Mouse (Mus musculus) liver, adult (tissue): ENCODE measurements around the gene Tmem120b.

ENCODE experiments used
- GATA4 ChIP-seq: IDR thresholded peaks from 2 replicates; pipeline ENCODE4 v1.6.1; 2014; ENCODE audit warnings: mild to moderate bottlenecking, low read length; ENCODE audit not compliant: insufficient replicate concordance

Tmem120b gene

DNA sequence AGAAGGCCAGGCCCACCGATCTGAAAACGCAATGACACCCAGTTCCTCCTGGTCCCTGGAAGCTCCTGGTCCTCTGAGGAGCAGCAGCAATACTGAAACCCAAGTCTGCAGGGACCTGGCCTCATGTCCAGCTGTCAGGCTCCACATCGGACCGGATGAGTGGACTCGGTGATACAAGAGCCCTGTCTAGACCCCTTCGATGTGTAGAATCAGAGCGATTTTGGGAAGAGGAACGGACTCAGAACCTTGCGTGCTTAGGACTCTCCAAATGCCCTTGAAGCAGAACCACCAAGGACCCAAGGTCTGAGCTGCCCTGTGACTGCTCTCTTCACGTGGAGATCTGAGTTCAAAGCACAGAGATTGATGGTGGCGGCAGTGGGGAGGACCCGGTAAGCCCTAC, at the start of gene Tmem120b:
Tmem120b (plus strand) TSS at position 301 of the 400 bp plus-strand sequence.
- no peak for TF ChIP-seq GATA4

DNA sequence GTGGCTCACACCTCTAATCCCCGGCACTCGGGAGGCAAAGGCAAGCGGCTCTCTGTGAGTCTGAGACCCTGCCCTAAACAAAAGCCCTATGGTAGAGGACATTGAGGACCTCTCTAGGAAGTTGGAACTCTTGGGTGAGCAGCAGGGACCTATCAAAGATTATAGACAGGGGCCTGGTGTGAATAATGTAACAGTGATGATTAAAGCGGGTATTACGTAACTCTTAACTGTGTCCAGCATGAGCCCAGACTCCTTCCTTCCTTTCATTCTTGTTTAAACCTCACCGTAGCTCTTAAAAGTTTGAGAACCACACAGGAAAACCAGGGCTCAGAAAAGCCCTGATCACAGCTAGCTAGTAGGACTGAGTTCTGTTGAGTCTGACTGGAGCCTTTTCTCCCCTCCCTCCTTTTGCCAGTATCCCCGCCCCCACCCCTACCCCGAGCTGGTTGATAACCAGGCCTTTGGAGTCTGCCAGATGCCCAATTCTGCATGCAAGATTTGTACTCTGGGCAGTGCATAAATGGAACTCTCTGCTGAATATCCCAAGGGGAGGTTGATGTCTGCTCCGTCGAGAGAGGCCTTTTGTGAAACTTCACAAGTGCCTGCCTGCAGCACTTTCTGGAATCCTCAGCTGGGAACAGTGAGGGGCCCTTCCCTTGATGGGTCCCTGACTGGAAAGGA, 48.7 kb upstream of the Tmem120b start:
- no peak for TF ChIP-seq GATA4

DNA sequence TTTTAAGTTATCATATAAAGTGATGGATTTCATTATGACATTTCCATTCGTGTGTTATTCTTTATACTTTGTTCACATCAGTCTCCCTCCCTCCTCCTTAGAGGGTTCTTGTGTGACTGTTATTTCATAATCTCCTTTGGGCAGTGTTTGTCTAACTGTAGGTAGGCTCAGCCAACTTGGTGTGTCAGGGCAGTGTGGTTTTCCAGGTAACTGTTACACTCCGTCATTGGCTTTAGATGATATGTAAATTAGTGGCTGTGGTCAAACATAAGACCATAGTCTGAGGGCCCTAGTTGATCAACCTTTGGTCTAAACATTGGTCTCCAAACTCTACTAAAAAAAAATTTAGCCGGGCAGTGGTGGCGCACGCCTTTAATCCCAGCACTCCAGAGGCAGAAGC, 47.8 kb upstream of the Tmem120b start:
- TF ChIP-seq GATA4, result no peak

DNA sequence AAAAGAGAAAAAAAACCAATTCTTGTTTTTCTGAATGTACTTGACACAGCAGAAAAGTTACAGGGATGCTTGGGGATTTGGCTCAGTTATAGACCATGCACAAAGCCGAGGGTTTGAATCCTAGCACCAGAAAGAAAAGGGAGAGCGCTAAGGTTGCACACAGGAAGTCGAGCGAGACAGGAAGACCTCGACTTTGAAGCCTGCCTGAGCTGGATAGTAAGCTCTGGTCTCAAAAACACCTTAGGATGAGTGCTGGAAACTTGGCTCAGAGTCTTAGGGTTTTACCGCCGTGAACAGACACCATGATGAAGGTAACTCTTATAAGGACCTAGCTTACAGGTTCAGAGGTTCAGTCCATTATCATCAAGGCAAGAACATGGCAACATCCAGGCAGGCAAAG, 46.8 kb upstream of the Tmem120b start:
- TF ChIP-seq GATA4, result no peak

DNA sequence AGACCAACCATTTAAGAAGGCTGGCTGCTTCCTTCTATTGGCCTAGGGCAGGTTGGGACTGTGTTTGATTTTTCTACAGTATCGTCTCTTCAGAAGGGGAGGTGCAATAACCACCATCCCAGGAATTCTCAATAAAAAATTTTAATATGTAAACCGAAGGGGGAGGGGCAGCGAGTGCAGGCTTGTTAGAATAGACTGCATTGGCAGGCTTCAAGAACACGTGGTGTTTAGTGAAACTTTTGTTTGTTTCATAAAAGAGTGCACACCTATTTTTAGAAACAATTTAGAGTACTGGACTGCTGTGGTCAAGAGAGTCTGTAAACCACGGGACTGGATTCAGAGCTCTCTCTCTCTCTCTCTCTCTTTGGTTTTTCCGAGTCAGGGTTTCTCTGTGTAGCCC, 45.2 kb upstream of the Tmem120b start:
- no peak for TF ChIP-seq GATA4

DNA sequence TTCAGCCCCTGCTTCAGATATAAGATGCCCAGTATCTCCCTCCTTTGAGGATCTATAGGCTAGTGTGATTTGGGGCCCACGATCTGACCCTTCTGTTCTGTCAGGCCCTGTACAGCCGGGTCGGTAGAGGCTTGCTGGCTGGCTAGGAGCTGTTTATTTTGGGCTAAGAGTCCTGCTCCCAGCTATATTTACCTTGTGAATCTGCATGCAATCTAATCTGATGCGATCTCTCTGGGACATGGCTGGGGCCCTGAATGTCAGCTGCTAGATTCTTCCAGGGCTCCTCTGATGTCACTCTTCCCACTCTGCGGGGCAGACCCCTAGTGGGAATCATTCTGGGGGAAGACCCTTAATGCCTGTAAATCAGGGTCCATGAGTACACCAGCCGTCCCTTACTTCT, 43.9 kb upstream of the Tmem120b start:
- TF ChIP-seq GATA4, result peak; percentile 80; the same call in 1 of the 2 replicates

- TF ChIP-seq GATA4, result no peak
Measured at GRCm38 (mm10) chr5:123024965-123025573, 43.1 kb upstream of the Tmem120b start.

DNA sequence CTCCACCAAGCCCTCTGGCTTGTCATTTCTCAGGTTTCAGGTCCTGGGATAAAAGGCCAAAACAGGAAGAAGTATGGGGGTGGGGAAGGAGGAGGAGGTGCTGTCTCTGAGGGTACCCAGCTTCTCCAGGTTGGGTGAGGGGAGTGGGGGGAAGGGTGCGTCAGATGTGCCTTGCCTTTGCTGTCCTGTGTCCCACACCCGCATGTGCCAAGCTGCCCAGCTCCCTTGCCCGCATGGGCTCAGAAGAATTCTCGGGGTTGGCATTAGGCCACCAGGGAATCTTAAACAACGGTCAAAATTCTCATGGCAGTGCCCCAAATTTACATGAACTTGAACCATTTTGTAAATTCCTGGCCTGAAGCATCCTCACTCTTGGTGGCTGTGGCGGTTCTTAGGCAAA, 41.8 kb upstream of the Tmem120b start:
- no peak for TF ChIP-seq GATA4

- no peak for TF ChIP-seq GATA4
Measured at GRCm38 (mm10) chr5:123027436-123027835, 40.8 kb upstream of the Tmem120b start.

- TF ChIP-seq GATA4, result no peak
Measured at GRCm38 (mm10) chr5:123029729-123030128, 38.5 kb upstream of the Tmem120b start.

GRCm38 (mm10) chr5:123031312-123031711, 36.9 kb upstream of the Tmem120b start:
- TF ChIP-seq GATA4, result no peak

GRCm38 (mm10) chr5:123033646-123034160, 34.5 kb upstream of the Tmem120b start:
- no peak for TF ChIP-seq GATA4

DNA sequence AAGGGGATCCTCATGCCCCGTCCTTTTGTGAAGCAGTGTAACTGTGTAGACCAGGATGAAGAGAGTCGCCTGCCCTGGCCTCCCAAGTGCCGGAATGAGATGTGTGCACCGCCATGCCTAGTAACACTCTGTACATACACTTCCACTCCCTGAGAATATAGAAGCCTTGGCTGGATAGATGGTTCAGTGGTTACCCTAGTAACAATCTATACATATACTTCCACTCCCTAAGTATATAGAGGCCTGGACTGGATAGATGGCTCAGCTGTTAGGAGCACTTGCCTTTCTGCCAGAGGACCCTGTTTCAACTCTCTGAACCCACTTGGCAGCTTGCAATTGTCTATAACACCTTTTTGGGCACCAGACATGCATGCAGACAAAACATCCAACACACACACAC, 33.1 kb upstream of the Tmem120b start:
- TF ChIP-seq GATA4, result no peak

GRCm38 (mm10) chr5:123035564-123035963, 32.7 kb upstream of the Tmem120b start:
- no peak for TF ChIP-seq GATA4

DNA sequence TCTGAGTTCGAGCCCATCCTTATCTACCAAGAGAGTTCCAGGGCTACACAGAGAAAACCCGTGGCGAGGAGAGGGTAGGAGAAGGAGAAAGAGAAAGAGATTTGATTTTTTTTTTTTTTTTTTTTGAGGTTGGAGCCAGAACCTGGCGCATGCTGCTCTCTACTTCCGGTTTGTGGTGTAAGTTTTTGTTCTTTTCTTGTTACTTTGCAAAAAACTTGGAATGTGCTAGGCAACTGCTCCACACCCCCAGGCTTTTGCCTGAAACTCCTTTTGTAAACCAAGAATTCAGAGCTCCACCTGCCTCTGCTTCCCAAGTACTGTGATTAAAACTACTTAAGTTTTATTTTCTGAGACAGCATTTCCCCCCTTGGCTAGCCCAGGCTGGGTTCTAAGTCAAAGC, 30.1 kb upstream of the Tmem120b start:
- no peak for TF ChIP-seq GATA4

GRCm38 (mm10) chr5:123039120-123039752, 29.0 kb upstream of the Tmem120b start:
- TF ChIP-seq GATA4, result no peak
